Mouse (Mus musculus) gastrocnemius, postnatal 14 days (tissue): ENCODE data around the gene Fdx1. TPM values are rescaled to one million over a fixed set of nuclear protein-coding genes. Genes with fewer than 3 reads are reported as not detected.

Experiments used
- DNase-seq: peaks from one replicate; pipeline ENCODE4 v3.0.0; 2021; ENCODE audit warnings: mixed read lengths
- intact Hi-C: fragments of 180-260 bp; cut with DNase I; formaldehyde crosslinking; loops from one replicate; pipeline ENCODE4 v1.15.1; 2025; ENCODE audit warnings: low total_unique reads
- total RNA-seq, 2 experiments: library from RNA; stranded (reverse); gene quantifications; 2 replicates each; pipeline ENCODE4 v1.2.3; 2021

Fdx1 gene
- total RNA-seq, 2 experiments from 2014 or later: 36.7 to 42.8 TPM

GRCm38 (mm10) chr9:51924551-51925081, 38.7 kb downstream of the Fdx1 start:
- DNase-seq: no peak
- intact Hi-C loops: no loop called here

DNA sequence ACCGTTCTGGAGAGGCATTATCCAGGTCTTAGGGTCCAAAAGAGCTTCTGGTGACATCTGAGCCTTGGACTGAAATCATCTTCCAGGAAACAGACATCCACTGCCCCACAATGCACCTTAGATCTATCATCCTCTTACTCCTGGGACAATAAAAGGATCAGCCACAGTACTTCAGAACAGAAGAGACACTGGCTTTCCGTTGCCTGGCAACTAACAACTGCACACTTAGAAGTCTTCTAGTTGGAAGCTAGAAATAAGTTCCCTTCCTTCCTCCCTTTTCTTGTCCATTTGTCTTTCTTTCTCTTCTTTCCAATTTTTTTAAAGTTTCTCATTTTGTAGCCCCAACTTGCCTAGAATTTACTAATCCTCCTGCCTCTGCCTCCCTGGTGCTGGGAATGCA, 40.6 kb downstream of the Fdx1 start:
- intact Hi-C loops: no loop called here

GRCm38 (mm10) chr9:51915580-51915979, 47.8 kb downstream of the Fdx1 start:
- intact Hi-C loops: no loop called here
- DNase-seq: no peak

More for the DNA sequence above, 40.6 kb downstream of the Fdx1 start:
- DNase-seq: no peak

DNA sequence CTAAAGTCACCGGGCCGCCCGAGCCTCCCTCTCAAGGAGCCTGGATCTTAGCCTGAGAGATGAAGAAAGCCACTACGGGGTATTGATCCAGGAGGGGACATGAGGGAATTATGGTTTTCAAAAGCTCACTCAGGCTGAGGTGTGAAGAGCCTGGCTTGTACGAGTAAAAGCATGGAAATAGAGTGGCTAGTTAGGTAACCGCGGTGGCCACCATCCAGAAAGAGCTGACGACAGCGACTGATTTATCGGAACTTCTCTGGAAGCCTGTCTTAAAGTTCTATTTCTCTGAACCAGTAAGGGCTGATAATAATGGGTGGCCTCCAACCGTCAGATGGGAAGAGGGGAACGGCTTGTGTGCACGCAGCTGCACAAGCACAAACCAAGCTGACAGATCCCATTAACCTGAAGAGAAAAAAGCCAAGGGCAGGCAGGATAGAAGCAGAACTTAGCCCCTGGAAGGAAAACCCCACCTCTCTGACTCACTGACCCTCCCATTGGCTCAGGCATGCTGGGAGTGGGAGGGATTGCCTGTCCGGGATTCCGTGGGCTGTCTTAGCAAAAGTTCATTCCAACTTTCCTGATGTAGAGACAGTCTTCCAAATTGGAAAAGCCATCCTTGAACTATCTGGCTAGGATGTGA, 48.8 kb downstream of the Fdx1 start:
- intact Hi-C loops: no loop called here
- peak; percentile 22 for DNase-seq

DNA sequence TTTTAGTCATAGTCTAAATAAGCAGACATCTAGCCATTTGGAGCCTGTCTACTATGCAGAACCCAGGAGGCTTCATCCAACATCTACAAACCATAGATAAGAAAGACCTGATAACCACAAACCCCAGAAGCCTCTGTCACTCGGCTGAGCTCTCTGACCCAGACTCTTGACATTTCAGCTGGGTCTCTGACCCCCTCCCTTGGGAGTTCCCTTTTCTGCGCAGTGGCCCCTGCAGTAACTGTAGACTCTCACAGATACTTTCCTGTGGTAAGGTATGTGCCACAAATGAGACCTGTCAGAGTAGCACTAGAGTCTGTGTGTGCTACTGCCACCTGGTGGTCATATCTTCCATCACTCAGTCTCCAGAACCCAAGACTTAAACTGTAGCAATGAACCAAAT, 54.5 kb downstream of the Fdx1 start:
- DNase-seq: peak; percentile 41
- intact Hi-C loops: loop anchor here (2.0 kb wide), 1 partner anchor 574 kb away; no protein-coding TSS in a partner anchor

DNA sequence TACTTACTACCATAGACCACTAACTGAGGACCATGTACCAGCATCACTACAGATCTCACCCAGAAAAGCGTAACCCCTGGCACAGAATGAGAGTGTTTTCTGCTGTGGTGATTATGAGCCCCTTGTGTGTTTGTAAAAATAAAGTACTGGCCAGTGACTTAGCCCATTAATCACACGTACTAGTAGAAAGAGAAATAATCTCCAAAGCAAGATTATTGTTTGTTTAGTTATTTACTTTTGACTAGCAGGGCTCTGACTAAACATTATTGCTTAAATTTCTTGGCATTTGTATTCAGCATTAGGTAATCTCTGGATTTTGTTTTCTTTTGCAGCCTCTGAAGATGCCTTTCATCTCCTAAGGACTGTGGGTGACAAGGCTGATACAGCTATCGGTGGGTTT, 55.1 kb downstream of the Fdx1 start:
- DNase-seq: no peak
- intact Hi-C loops: loop anchor here (2.0 kb wide), 1 partner anchor 573 kb away; no protein-coding TSS in a partner anchor

DNA sequence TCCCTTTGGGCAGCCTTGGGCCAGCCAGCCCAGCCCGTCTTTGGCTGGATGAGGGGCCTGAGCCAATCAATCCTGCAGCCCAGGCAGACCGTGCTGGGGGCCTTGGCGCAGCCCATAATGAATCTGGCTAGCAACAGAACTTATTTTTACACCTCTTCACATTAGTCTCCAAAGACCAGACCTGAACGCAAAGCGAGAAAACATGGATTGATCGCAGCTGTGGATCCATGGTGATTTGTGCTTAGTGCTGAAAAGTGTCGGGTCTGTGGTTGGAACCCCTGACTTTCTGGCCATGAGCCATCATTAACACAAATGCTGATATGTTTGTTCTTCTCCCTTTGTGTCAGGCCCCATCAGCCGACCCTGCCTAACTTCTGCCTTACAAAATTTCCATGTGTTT, 56.4 kb downstream of the Fdx1 start:
- intact Hi-C loops: no loop called here
- no peak for DNase-seq

Other genes starting within 250 kb of the Fdx1 start
- 10 to 100 TPM; 15.7 to 20.4 TPM for gene Arhgap20, start 198.2 kb downstream of the Fdx1 start, total RNA-seq
- 100 to 1,000 TPM; 101 to 103 TPM for gene Rdx, start 83.6 kb upstream of the Fdx1 start, total RNA-seq
- 1 to 10 TPM; 5.7 to 6.4 TPM for gene Zc3h12c, start 205.0 kb upstream of the Fdx1 start, total RNA-seq